Mouse (Mus musculus) forebrain, embryonic 16.5 days (tissue): ENCODE data around the gene Exoc3l. TPM values are rescaled to one million over a fixed set of nuclear protein-coding genes. Genes with fewer than 3 reads are reported as not detected.
"Not testable (repeated sequence)": the region's sequence is repeated elsewhere in the genome, so short reads cannot be mapped to it uniquely, and the experiment has no call there.

Experiments
- ATAC-seq: fragments of 200-750 bp; cut with Nextera tagmentation; 2 replicates; pipeline ENCODE4 v1.8.0; 2017; ENCODE audit warnings: mild to moderate bottlenecking, moderate library complexity
- H3K27ac ChIP-seq: fragments of 300-500 bp; sonication (generic); 2 replicates; pipeline ENCODE4 v1.5.1; 2014; ENCODE audit warnings: low read length, control low read depth
- H3K27me3 ChIP-seq: fragments of 300-500 bp; sonication (generic); replicated peaks from 2 replicates; pipeline ENCODE4 v1.6.1; 2014; ENCODE audit warnings: low read length; ENCODE audit not compliant: control insufficient read depth, insufficient read depth
- H3K36me3 ChIP-seq: fragments of 300-500 bp; sonication (generic); 2 replicates; pipeline ENCODE4 v1.6.1; 2014; ENCODE audit not compliant: control insufficient read depth, insufficient read depth
- H3K4me1 ChIP-seq: fragments of 300-500 bp; sonication (generic); replicated peaks from 2 replicates; pipeline ENCODE4 v1.6.1; 2014; ENCODE audit warnings: low read length; ENCODE audit not compliant: control insufficient read depth, insufficient read depth
- H3K4me2 ChIP-seq: fragments of 300-500 bp; sonication (generic); 2 replicates; pipeline ENCODE4 v1.6.1; 2014; ENCODE audit warnings: mild to moderate bottlenecking, low read length, control low read depth
- H3K4me3 ChIP-seq: fragments of 300-500 bp; sonication (generic); replicated peaks from 2 replicates; pipeline ENCODE4 v1.5.1; 2014; ENCODE audit warnings: mild to moderate bottlenecking, low read length, control low read depth
- H3K9ac ChIP-seq: fragments of 300-500 bp; sonication (generic); replicated peaks from 2 replicates; pipeline ENCODE4 v1.6.1; 2014; ENCODE audit warnings: low read depth, low read length, control low read depth
- H3K9me3 ChIP-seq: fragments of 300-500 bp; sonication (generic); 2 replicates; pipeline ENCODE4 v1.6.1; 2016; ENCODE audit warnings: low read length; ENCODE audit not compliant: control insufficient read depth
- WGBS: fragments of 180-500 bp; shearing (Covaris S2); extraction: QIAGEN DNeasy Blood & Tissue Kit; methylation state at CpG from one replicate; pipeline ENCODE4 v1.1.7; 2014; 5-methylcytosine and 5-hydroxymethylcytosine counted together
- polyA plus RNA-seq: library from polyadenylated mRNA; unstranded; fragments of >200 nt; fragmentation: Nextera tagmentation; extraction: Ambion mirVana; gene quantifications from 2 replicates; pipeline ENCODE4 v1.2.1, GENCODE M21; 2015

Gene Exoc3l
- polyA plus RNA-seq, 1 experiment from 2014 or later, result 12.9 TPM

DNA sequence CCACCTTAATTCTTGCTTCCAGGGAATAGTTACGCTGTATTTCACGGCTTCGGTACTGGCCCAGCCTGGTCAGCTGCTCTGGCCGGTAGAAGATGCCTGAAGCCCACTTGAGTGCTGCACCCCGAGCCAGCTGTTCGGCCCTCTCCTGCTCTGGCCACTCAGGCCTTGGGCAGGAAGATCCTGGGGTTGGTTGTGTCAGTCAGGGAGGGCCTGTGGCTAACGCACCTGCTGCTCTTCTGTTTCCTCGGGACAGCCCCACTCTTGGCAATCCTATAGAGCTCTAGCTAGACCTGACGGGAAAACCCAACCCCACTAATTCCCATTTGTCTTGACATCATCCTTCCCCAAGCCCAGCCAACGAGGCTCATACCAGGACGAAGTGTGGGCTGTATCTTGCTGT, 645 bp downstream of the Exoc3l start:
- H3K9ac ChIP-seq, result no peak overlapping the region
- H3K36me3 ChIP-seq, result peaks cover 6% of the 10 kb centered on the region
- no peak for ATAC-seq
- no peaks in the 10 kb centered on the region for H3K27me3 ChIP-seq
- no peak overlapping the region for H3K4me3 ChIP-seq
- H3K27ac ChIP-seq, result no peak overlapping the region
- no peak overlapping the region for H3K4me2 ChIP-seq
- H3K4me1 ChIP-seq, result peaks cover 27% of the 10 kb centered on the region
- H3K9me3 ChIP-seq, result no peaks in the 10 kb centered on the region
- 74% methylated on average over 11 of the region's 11 CpGs for WGBS

DNA sequence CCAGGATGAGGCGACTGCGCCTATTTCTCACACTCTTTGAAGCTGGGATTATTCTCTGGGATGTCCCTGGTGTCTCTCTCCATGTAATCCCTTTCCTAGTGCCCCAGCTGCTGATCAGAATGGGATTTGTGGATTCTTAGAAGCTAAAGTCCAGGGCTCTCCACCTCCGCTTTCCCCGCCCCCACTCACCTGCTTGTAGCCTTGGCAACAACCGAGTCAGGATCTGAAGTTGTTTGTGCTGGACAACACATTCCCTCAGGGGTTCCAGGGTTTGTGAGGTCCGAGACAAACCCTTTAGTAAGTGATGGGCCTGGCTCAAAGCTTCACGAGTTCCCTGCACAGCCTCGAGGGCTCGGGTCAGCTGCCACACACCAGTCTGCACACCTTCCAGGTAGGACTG, 1.1 kb downstream of the Exoc3l start:
- Histone ChIP-seq H3K9ac (no peak overlapping the region), H3K27me3 (no peaks in the 10 kb centered on the region), H3K36me3 (peaks cover 1% of the 10 kb centered on the region), H3K9me3 (no peaks in the 10 kb centered on the region), H3K27ac (no peak overlapping the region), H3K4me1 (peaks cover 32% of the 10 kb centered on the region), H3K4me2 (no peak overlapping the region), H3K4me3 (no peak overlapping the region)
- ATAC-seq, result no peak
- WGBS, result 65% methylated on average over 9 of the region's 9 CpGs

DNA sequence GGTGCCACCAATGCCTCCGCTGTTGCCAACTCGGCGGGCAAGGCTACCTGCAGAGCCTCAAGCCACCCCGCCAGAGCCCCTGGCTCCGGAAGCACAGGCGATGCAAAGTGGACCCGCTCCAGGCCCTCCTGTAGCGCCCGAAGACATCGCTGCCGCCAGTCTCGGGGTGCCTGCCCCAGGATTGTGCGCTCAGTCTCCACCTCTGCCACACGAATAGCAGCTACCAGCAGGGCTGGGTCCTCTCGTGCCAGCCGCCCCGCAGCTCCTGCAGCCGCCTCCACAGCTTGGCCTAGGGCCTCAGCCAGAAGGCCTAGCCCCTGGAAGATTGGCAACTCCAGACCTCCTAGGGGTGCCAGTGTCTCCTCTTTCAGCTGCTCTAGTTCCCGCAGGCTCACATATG, 2.5 kb downstream of the Exoc3l start:
- no peak overlapping the region for H3K27ac ChIP-seq
- no peak overlapping the region for H3K4me2 ChIP-seq
- H3K9ac ChIP-seq, result no peak overlapping the region
- WGBS, result 69% methylated on average over 19 of the region's 19 CpGs
- H3K9me3 ChIP-seq, result no peaks in the 10 kb centered on the region
- peaks cover 26% of the 10 kb centered on the region for H3K4me1 ChIP-seq
- H3K27me3 ChIP-seq, result no peaks in the 10 kb centered on the region
- no peaks in the 10 kb centered on the region for H3K36me3 ChIP-seq
- no peak for ATAC-seq
- no peak overlapping the region for H3K4me3 ChIP-seq

DNA sequence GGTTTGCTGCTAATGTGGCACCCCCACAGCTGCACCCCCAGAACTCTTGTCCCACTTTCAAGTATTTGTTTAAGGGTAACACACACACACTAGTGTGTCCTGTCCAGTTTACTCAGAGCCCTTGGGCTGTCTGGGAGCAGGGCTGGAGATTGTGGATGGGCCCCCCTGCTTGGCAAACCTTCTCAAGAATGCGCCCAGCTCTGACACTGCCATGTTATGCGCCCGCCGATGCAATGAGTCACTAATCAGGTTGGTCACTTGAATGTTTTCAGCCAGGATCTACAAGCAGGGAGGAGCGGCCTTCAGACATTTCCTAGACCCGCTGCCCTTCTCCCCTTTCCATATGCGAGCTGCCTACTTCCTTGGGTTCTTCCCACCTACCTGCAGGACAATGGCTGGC, 3.4 kb downstream of the Exoc3l start:
- H3K4me1 ChIP-seq, result peaks cover 31% of the 10 kb centered on the region
- WGBS, result 80% methylated on average over 7 of the region's 7 CpGs
- H3K27ac ChIP-seq, result no peak overlapping the region
- H3K9me3 ChIP-seq, result no peaks in the 10 kb centered on the region
- no peaks in the 10 kb centered on the region for H3K36me3 ChIP-seq
- H3K4me3 ChIP-seq, result no peak overlapping the region
- H3K9ac ChIP-seq, result no peak overlapping the region
- no peak for ATAC-seq
- no peaks in the 10 kb centered on the region for H3K27me3 ChIP-seq
- no peak overlapping the region for H3K4me2 ChIP-seq

DNA sequence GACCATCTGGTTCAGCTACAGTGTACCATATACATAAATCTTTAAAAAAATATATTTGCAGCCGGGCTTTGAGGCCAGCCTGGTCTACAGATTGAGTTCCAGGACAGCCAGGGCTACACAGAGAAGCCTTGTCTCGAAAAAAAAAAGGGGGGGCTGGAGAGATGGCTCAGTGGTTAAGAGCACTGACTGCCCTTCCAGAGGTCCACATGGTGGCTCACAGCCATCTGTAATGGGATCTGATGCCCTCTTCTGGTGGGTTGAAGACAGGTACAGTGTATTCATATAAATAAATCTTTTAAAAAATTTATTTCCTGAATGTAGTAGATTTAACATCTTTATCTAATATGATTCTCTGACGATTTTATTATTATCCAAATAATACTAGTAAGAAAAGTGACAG, 4.1 kb downstream of the Exoc3l start:
- not testable (repeated sequence) for H3K36me3 ChIP-seq, H3K4me3 ChIP-seq, H3K9me3 ChIP-seq, ATAC-seq, H3K9ac ChIP-seq, H3K27me3 ChIP-seq, H3K27ac ChIP-seq, H3K4me2 ChIP-seq
- H3K4me1 ChIP-seq, result peaks cover 33% of the 10 kb centered on the region
- WGBS, result 71% methylated on average over 3 of the region's 3 CpGs

DNA sequence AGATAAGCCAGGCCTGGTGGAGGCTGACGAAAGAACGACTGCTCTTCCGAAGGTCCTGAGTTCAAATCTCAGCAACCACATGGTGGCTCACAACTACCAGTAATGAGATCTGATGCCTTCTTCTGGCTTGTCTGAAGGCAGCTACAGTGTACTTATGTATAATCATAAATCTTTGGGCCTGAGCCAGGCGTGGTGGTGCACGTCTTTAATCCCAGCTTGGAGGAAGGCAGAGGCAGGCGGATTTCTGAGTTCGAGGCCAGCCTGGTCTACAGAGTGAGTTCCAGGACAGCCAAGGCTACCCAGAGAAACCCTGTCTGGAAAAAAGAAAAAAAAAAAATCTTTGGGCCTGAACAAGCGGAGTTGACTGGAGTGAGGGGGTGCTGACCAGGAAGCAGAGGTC, 4.5 kb downstream of the Exoc3l start:
- peaks cover 38% of the 10 kb centered on the region for H3K4me1 ChIP-seq
- H3K4me2 ChIP-seq, H3K27me3 ChIP-seq, H3K36me3 ChIP-seq, H3K9me3 ChIP-seq, H3K9ac ChIP-seq, H3K27ac ChIP-seq, H3K4me3 ChIP-seq, ATAC-seq: not testable (repeated sequence)
- 88% methylated on average over 8 of the region's 8 CpGs for WGBS

DNA sequence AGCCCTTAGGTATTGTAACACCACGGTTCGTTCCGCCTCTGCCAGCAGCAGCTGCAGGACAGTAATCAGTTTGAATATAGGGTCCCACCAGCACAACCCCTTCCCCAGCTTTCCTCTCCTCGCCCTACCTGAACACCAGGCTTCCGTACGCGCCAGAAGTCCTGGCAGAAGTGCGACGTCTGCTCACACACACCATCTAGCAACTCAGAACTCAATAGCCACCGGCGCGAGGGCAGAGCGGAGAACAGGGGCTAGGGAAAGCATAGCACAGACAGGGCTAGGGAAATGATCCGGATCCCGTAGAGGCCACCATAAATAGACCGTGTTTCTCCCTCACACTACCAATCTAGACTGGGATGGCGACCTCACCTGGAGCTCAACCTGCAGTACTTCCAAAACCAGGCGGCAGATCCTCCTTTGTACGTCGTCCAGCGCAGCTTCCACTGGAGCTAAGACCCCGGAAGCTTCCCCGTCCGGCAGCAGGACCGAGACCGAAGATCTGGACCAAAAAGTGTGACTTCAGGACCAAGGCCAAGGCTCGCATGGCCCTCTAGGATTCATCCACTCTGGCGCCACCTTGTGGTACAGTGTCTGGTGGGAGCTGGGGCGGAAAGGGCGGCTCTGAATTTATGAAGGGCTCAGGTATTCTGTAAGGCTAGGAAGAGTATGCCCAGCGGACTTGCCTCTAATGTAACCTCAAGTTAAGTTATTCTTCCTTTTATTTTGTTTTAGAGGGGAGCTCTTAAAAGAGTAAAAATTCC, 5.2 kb downstream of the Exoc3l start:
- Histone ChIP-seq H3K27me3 (no peaks in the 10 kb centered on the region), H3K36me3 (no peaks in the 10 kb centered on the region), H3K9ac (peak overlapping the region; percentile 59), H3K27ac (no peak overlapping the region), H3K9me3 (no peaks in the 10 kb centered on the region), H3K4me2 (peak overlapping the region; percentile 84), H3K4me3 (peak overlapping the region; percentile 61), H3K4me1 (peaks cover 44% of the 10 kb centered on the region)
- 4% methylated on average over 31 of the region's 31 CpGs for WGBS
- ATAC-seq, result no peak

DNA sequence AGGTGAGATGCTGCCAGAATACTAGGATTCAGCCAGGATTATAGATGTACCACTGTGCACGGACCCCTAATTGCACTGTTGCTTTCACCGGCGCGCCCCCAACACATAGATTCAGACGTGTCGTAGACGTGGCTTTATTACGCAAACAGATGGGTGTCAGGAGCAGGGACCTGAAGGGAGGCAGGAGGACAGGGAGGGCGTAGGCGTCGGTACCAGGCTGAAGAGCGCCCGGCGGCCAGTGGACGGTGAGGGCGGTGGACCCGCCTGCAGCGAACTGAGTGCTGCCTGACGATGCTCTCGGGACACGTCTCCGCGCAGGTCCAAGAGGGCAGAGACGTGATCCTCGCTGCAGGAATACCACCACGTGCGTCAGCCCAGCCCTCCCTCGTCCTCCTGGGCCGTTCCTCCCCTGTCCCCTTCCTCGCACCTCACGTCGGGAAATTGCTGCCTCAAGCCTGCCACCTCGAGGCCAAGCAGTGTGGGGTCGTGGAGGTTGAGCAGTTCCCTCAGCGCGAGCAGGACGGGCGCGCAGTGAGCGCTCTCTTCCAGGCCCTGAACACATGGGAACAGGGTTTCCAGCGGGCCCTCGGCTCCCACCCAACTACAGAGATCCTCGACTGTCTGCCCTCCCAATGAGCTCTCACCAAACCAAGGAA, 6.0 kb downstream of the Exoc3l start, which contains the start of gene 4931428F04Rik:
4931428F04Rik (minus strand) TSS at position 60 of the 656 bp plus-strand sequence.
- Histone ChIP-seq H3K4me2 (peak within 1 kb of the TSS; percentile 84), H3K27ac (peak within 1 kb of the TSS; percentile 91), H3K9me3 (no peaks in the 10 kb centered on the region), H3K4me1 (peaks cover 50% of the 10 kb centered on the region), H3K27me3 (no peaks in the 10 kb centered on the region), H3K4me3 (peak within 1 kb of the TSS; percentile 61), H3K36me3 (no peaks in the 10 kb centered on the region), H3K9ac (peak within 1 kb of the TSS; percentile 59)
- peak; percentile 16 for ATAC-seq
- 1% methylated on average over 43 of the region's 43 CpGs for WGBS

DNA sequence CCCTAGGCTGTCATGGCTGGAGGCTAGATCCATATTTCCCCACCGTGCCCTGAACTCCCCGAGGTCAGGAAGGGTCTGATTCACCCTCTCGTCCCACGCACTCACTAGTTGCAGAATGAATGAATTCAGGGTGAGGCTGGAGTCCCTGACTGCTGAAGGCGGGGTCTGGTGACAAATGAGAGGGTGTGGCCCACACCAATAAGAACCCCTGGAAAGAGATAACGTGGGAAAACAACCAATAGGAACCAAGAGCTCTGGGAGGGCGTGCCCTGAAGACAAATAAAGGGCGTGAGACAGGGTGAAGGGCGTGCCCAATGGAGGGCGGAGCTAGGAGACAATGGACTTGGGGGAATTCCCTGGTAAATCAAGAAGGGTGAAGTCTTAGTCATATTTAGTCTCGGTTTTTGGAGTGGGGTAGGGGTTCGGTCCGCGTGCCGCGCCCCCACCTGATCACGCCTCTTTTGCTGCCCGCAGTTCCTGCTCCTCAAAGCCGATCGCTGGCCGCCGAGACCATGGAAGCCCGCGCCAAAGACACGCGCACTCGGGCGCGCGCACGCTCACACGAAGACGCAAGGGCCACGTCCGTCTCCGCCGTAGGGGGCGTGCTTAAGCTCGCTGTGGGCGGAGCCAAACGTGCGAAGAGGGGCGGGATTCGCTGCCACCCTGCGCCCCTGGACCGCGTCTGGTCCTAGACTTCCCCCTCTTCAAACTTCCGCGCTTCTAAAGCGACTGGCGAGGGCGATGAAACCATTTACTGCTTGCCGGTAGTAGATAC, 6.8 kb downstream of the Exoc3l start:
- peak overlapping the region; percentile 84 for H3K4me2 ChIP-seq
- no peaks in the 10 kb centered on the region for H3K9me3 ChIP-seq
- peak overlapping the region; percentile 91 for H3K27ac ChIP-seq
- under 1% methylated on average over 53 of the region's 53 CpGs for WGBS
- peak overlapping the region; percentile 59 for H3K9ac ChIP-seq
- H3K36me3 ChIP-seq, result no peaks in the 10 kb centered on the region
- peaks cover 50% of the 10 kb centered on the region for H3K4me1 ChIP-seq
- H3K4me3 ChIP-seq, result peak overlapping the region; percentile 61
- H3K27me3 ChIP-seq, result no peaks in the 10 kb centered on the region
- ATAC-seq, result peak; percentile 91
